Mouse (Mus musculus): ENCODE measurements around the gene 1110059E24Rik.
"Not testable (repeated sequence)": the region's sequence is repeated elsewhere in the genome, so short reads cannot be mapped to it uniquely, and the experiment has no call there.

Gene 1110059E24Rik

DNA sequence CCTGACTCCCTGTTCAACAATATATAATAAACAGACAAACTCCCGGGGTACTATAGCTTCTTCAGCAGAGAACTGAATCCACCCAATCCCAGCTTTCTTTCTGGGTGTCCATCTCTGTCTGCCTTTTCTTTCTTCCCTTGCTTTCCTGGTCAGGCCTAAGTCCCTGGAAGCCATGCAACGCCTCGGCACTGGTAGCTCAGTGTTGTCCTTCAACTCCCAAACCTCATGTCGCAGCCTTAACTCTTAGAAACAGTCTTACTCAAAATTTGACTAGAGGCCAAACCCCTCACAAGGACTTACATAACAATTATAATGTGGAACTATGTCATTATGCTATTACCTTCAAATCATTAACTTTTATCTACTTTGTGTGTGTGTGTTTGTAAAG, 28.6 kb downstream of the 1110059E24Rik start:
- DNase-seq = no peak

DNA sequence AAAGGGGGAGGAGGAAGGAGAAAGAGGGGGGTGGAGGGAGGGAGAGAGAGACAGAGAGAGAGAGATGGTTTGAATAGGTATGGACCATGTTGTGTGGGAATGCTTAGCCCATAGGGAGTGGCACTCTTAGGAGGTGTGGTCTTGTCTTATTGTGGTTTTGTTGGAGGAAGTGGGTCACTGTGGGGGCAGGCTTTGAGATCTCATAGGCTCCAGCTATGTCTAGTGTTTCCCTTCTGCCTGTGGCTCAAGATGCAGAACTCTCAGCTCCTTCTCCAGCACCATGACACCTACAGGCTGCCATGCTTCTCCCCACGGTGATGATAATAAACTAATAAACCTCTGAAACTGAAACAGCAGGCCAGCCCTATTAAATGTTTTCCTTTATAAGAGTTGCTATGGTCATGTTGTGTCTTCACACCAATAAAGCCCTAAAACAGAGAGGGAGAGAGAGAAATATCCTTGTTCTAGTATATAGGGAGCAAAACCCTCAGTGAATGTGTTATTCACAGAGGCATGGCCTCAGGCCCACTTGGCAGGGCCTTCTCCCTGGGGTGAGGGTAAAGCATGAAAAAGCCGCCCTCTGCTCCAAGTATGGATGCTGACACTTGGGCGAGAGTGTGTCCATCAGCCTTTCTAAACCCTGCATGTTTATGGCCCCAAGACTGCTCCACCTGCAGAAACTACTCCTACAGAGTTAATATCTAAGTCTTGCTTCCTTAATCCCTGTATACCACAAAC, 29.2 kb downstream of the 1110059E24Rik start:
- peak; percentile 12 to 27 for DNase-seq

DNA sequence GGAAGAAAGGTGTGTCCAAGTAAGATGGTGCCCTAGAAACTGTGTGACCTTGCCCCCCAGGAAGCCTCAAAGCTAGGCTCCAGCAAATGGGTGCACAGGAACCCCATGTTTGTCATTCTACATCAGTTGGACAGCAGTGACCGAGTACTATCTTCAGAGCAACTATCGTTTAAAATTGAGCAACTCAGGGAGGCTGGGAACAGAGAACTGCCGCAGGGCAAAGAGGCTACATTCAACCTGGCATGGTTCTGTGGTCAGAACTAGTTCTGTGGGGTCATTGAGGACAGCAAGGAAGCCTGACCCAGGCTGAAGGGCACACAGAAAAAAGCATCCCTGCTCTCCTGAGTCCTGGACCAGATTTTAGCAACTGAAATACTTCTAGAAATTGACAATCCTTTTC, 37.0 kb downstream of the 1110059E24Rik start:
- no peak for DNase-seq

DNA sequence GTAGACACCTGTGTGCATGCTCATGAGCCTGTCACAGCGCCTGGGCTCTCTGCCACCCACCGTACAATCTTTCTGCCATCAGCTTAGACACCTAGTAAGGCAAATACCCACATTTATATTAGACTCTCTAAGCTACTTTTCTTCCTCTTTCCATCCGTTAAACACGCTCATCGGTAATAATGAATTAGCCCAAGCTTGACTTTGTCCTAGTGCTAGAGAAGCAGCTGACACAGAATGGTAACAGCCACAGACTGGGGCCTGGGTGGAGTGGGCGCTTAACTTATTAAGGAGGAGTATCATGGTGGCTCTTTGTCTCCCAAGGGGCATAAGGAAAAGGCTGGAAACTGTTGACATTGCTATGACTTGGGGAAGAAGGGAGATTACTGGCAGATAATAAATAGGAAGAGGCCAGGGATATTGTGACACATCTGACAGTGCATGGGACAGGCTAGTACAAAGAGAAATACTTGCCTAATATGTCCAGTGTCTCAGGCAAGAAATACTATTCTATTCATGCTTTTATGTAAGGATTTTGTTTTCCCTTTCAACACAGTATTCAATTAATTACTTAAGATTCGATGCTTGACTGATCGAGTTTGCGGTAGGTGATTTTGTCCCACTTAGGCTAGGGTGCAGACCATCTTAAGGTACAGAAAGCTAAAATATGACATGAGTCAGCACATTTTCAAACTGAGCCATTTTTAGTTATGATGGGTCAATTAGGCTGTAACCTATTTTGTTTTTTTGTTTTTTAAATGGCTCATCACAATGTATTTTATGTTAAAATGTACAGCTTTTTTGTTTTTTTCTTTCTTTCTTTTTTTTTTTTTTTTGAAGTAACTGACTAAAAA, 40.8 kb downstream of the 1110059E24Rik start:
- no peak for DNase-seq

DNA sequence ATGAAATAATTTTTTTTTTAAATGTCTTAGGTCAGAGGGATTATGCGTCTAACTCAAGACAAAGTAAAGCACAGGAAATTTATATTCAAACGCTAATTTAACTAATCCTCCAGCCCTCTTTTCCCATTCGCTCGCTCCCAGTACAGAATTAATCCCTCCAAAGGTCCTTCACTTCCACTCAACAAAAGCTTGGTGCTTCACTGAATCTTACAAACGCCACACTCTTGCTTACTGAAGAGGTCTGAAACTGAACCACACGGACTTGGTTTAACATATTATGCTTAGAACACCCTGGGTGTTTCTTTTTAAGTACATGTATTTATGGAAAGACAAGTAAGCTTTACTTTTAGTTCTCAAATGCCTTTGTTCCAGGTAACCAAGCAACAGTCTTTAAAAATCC, 41.5 kb downstream of the 1110059E24Rik start:
- DNase-seq = no peak

DNA sequence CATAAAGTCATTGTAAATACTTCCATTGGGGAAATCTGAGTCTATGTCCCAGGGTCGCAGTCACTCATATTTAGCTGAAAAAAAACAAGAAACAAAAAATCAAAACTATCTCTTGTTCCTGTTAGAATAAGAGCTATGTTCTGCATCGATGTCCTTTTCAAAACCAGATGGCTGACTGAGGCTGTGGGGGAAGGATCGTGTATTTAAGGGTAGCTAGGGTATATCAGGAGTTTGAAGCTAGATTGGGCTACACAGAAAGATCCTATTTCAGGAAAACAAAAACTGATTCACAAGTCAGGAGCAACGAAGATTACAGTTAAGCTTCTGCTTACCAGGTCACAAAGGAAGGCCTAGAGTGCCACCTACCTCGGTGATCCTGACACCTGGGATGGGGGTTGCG, 42.5 kb downstream of the 1110059E24Rik start:
- no peak for DNase-seq

DNA sequence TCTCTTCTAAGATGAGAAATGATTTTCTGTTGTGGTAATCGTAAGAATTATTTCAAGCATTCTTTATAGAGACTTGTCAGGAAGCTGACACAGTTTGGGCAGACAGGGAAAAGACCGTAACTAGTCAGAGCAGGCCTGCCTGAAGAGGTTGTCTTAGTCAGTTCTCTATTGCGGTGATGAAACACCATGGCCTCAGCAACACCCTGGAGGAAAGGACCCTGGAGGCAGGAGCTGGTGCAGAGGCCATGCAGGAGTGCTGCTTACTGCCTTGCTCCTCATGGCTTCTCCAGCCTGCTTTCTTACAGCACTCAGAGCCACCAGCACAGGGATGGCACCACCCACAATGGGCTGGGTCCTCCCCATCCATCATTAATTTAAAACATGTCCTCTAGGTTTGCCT, 47.5 kb downstream of the 1110059E24Rik start:
- no peak for DNase-seq

DNA sequence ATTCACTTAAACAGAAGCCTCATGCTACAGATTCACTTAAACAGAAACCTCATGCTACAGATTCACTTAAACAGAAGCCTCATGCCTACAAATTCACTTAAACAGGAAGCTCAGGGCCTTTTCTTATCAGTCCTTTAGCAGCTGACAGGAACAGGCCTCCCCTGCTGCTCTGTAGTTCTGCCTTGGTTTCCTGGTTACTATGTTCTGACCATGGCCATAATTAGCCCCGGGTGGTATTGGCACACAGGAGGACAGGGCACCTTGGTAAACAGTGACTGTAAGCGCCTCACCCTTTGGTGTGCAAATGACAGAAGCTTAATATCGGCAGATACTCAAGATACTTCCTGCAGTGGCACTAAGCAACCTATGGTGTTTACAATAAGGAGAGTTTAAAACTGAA, 48.9 kb downstream of the 1110059E24Rik start:
- no peak for DNase-seq

DNA sequence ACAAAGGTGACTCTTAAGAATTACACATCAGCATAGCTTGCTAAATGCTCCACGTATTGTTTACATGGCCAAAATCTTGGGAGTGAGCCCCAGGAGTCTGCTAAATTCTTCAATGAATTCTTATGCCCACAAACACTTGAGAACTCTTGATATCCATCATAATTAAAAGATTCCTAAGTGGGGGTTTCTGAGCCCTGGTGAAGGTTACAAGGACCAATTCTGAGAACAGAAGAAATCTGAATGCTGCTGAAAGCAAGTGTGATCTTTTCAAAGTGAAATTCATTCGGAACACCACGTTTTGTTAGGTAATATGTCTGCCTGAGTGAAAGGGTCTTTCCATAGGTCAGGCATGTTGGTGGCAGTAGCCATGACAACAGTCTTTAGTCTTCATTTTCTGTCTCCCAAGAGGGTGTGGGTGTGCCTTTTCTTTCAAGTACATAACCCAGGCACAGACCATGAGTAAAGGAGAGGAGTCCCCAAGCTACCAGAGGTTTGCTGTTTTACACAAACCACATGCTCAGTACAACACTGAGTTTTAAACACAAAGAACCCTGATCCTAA, 51.2 kb downstream of the 1110059E24Rik start:
- no peak for DNase-seq

DNA sequence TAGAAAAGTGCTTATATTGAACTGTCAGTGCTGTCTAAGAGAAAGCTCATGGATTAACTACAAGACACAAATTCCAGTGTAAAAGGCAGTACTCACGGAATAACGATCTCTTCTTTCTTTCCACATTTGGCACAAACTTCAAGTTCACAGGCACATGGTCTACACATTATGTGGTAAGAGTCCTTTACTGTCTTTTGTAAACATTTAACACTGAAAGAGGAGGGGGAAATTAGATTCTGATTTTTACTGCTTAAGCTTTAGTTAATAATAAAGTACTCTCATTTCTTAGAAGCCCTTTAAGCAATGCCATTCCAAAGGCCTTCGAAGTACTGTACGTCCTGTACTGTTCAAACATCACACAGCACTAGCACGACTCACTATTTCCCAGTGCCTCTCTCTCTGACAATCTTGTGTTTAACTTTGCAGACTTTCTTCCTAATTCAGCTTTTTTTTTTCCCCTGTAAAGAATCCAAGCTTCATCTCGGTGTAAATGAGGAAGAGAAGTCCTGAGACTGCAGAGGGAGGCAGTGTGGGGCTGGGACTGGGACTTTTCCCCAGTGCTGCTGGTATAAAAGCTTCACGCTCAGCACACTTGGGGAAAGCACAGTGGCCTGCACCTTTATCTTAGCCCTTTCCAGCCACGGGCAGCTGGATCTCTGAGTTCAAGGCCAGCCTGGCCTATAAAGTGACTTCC, 54.0 kb downstream of the 1110059E24Rik start:
- no peak for DNase-seq

DNA sequence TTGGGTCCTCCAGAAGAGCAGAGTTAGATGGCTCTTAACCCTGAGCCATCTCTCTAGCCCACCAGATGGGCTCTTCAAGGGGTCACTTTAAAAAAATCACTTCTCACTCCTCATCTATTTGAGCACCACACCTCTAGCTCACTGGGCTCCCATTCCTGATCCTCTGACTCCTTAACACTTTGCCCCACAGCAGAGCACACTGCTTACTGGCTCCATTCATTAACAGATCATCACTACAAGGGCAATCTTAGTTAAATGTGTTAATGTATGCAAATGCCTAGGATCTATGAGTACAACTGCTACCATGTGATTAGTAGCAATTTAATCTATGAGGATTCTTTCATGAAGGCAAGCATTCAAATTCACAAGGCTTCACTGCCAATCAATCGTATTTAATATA, 58.1 kb downstream of the 1110059E24Rik start:
- DNase-seq = no peak

DNA sequence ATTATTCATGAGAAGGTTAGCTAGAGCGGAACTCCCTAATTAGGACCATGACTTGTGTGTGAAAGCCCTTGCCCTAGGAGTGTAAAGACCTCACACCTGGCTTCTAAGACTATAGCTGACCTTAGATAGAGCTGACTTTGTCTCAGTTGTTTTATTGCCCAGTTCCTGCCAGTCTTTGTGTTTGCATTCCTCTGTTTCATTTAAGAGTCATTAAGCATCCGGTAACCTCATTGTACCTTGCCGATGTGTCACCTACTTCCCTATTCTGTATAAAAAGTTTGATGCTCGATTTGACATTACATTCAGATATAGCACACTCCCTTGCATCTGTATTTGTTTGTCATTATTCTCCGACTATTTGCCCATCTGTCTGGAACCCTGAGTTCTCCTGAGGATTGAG, 60.6 kb downstream of the 1110059E24Rik start:
- not testable (repeated sequence) for DNase-seq

DNA sequence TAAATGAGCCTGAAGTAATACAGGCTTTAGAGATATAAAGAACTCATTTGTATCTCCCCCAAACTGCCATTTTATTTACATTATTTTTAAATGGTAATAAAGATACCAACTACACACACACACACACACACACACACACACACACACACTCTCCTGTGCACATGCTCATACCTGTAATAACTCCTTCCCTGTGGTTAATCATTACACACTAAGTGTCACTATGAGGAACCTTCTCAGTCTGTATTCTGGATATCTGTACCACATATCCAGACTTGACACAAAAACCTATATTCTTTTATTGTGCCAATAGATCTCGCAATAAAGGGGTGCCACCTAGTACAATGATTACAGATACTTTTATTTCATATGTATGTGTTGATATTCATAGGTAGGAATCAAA, 62.9 kb downstream of the 1110059E24Rik start:
- no peak for DNase-seq

DNA sequence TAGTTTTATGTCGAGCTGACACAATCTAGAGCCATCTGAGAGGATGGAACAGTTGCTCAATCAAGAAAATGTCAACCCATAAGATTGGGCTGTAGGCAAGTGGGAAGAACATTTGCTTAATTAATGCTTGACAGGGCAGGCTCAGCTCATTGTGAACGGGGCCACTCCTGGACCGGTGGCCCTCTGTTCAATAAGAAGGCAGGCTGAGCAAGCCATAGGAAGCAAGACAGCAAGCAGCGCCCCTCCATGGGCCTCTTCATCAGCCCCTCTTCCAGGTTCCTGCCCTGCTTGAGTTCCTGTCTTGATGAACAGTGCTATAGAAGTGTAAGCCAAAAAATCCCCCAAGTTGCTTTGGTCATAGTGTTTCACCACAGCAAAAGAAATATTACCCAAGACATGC, 65.2 kb downstream of the 1110059E24Rik start:
- no peak for DNase-seq

DNA sequence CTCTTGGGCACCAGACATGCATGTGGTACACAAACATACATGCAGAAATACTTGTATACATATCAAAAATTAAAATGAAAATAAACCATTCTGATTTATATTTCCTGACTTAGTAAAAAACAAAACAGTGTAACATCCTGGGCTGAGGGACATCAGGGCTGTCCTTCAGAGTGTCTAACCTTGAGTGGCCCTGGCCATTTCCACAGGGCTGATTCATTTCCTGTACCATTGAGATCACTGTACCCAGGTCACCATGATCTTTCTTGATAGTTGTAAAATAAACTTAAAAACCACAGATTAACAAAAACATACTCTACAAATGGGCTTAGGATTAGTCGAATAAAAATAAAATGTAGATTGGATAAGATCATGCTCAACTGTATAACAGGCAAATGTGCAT, 66.2 kb downstream of the 1110059E24Rik start:
- no peak for DNase-seq

DNA sequence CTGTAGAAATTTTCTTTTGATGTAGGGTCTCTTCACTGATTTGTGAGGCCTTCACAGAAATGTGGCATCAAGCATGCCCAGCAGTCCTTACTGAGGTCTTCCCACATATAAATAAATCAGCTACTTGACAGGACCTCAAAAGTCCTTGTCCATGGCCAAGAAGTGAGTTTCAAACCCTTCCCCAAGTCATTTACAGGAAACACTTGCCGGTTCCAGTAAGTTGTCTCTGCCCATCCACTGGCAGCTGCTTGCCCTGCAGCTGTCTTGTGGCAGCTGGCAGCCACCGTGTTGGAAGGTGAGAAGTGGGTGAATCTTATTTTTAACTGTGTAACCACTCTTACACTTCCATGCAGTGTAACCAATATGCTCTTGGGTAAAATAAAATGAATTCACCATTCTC, 66.9 kb downstream of the 1110059E24Rik start:
- no peak for DNase-seq

DNA sequence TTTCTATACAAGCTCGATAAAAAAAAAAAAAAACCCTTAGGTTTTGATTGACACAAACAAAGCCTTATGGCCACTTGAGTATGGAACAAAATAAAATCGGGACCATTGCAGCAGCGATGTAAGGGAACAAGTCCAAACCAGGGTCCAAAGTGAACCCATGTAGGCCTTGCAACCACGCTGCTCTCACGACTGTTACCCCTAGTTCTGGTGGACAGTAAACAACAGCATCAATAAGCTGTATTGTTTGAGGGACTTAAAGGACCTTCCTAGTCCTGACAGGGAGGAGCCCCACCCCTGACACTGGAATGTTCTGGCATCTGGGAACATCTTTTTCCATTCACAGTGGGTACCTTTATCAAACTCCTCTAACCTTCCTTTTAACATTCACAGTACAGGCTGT, 68.8 kb downstream of the 1110059E24Rik start:
- no peak for DNase-seq

DNA sequence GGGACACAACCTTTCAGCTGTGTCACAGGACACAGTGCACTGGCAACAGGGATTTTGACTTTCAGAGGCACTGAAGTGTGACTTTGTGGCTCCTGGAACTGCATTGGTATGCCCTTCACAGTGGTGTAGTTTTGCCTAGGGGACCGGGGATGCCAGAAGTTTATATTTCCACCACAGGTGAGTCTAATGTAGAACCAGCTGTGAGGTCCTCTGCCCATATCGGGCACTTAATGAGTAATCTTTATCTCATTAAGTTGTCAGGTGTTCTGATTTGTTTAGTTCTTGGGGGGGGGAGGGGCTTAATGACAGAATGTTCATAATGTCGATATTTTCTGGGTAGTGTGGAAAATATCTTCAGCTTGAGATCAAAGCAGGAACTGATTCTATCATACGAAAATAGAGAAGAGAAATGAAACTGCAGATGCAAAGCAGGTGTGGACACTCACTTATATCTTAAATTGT, 69.2 kb downstream of the 1110059E24Rik start:
- DNase-seq = no peak

DNA sequence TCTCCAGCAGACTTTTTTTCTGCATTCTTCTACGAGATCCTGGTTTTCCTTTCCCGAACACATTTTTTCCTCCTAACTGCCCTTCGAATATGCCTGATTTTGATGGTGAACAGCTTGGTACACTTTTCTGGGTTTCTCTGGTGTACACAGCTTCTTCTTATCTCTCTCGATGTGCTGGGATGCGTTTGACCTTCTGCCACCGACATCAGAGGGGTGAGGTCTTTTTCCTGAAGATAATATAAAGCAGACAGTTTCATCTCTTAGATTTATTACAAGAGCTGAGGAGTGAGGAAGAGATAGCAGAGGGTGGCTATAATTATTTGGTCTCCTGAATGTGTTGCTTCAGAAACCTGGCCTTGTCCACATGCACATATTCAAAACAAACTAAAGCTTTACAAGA, 71.4 kb downstream of the 1110059E24Rik start:
- no peak for DNase-seq

DNA sequence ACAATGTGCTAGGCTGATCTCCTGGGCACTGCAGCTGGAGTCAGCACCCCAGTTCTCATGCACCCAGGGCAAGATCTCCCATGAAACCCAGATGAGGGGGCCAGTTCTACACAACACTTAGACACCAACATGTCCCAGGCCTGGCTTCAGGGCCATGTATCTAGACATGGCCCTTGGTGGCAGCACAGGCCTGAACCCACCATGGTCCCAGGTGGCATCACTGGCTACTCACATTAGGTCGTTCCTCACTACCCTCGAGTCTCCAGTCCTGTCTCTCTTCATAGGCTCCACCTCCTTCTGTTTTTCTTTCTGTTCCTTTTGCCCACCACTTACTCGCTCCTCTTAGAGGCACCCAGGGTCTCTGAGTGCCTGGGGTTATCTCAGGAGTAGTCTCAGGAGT, 72.9 kb downstream of the 1110059E24Rik start:
- no peak for DNase-seq

DNA sequence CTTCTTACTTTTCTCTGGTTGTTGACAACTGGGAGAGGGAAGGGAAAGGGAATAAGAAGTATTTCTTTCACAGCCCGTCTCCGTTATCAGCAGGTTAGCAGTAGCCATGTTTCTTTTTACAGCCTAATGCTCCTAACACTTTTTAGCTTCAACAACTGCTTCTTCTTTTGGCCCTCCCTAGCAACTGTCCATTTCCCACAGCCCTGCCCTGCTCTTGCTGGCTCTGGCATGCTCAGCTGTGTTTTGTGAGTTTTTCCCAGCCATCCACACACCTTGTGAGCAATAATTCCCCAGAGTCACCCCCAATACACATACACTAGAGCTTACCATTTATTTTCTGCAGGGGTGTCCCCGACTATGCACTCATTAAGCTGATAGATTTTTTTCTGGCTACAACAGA, 75.3 kb downstream of the 1110059E24Rik start:
- no peak for DNase-seq

DNA sequence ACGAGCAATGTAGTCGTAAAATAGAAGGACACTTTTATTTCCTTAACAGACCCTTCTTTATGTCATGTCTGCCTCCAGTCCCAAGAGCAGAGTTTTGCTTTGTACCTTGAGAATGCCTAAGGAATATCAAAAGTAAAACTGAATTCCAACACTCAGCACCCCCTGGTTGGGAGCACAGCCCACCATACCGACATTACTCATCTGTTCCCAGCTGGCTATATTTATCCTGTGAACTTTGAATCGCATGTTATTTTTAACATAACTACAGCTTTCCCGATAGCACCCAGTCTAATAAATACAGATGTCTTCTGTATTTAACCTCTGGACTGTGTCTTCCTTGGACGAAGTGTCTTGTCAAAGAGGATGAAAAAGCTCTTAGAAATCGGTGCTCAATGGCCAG, 80.8 kb downstream of the 1110059E24Rik start:
- DNase-seq = no peak

DNA sequence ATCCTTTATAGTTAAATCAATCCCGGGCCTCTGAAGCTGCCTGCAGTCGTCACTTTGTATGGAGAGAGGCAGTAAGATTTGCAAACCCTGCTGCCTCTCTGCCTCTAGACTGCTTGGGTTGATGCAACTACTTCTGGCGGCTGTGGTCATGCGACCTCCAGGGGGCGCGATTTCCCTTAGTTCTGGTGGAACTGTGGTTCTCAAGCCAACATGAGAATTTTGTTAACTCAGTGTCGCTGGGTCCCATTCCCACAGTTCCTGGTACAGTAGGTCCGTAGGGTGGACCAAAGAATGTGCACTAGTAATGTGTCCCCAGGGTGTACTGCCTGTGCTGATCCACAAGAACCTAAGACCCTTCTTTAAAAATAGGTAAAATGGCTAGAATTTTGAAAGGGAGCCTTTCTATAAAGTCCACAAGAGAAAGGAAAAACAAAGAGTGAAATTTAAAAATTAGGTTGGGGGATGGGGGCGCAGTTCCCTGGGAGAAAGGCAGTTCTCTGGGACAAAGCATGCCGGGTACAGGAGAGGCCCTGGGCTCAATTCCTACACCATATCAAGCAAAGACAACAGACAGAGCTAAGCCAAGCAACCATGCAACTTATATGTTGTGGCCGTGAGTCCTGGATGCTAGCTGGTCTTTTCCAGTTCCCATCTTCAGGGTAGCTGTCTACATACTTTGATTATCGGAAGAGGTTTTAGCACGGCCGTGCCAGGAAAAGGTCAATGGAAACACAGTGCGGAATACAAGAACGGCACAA, 81.4 kb downstream of the 1110059E24Rik start:
- peak; percentile 83 to 90 for DNase-seq

Data from cerebellum, adult 18-20 months (tissue).